Mouse (Mus musculus) bone marrow, adult 2 months (tissue): Measurements from ENCODE around the gene Zfp119b. TPM values are rescaled to one million over a fixed set of nuclear protein-coding genes. Genes with fewer than 3 reads are reported as not detected.
A peak's percentile ranks its signal among the peaks of the same experiment; 100 is the strongest.

Experiments used
- H3K27ac ChIP-seq: fragments of 200-500 bp; 2 replicates; pipeline ENCODE4 v1.5.1; 2012; ENCODE audit warnings: low read depth, mild to moderate bottlenecking, control low read depth, inconsistent platforms, low read length; ENCODE audit not compliant: control insufficient read depth, poor library complexity, insufficient read depth
- H3K4me1 ChIP-seq: fragments of 200-500 bp; 2 replicates; pipeline ENCODE4 v1.6.1; 2011; ENCODE audit warnings: low read length; ENCODE audit not compliant: control insufficient read depth, insufficient read depth
- H3K4me3 ChIP-seq: fragments of 200-500 bp; replicated peaks from 2 replicates; pipeline ENCODE3; 2011; ENCODE audit warnings: mild to moderate bottlenecking, low read depth, low read length, control low read depth; ENCODE audit not compliant: control insufficient read depth
- CTCF ChIP-seq: fragments of 200-500 bp; IDR thresholded peaks from 2 replicates; pipeline ENCODE4 v1.5.1; 2011; ENCODE audit warnings: low read length, control low read depth; ENCODE audit not compliant: control insufficient read depth, insufficient read depth
- POLR2A ChIP-seq: fragments of 200-500 bp; IDR thresholded peaks from 2 replicates; pipeline ENCODE4 v1.6.1; 2011; ENCODE audit warnings: low read depth, mild to moderate bottlenecking, control low read depth, low read length, borderline replicate concordance; ENCODE audit not compliant: control insufficient read depth
- WGBS: fragments of 180-500 bp; shearing (Covaris S2); methylation state at CpG from one replicate; pipeline ENCODE4 v1.1.7; 2018; 5-methylcytosine and 5-hydroxymethylcytosine counted together
- polyA plus RNA-seq: library from polyadenylated mRNA; stranded (reverse); fragments of >200 nt; gene quantifications from 2 replicates; pipeline ENCODE4 v1.2.4, GENCODE M21; 2011; ENCODE audit warnings: low replicate concordance; ENCODE audit not compliant: missing spikeins, insufficient read depth, insufficient read length

Zfp119b gene
- polyA plus RNA-seq, 1 experiment: not detected

DNA sequence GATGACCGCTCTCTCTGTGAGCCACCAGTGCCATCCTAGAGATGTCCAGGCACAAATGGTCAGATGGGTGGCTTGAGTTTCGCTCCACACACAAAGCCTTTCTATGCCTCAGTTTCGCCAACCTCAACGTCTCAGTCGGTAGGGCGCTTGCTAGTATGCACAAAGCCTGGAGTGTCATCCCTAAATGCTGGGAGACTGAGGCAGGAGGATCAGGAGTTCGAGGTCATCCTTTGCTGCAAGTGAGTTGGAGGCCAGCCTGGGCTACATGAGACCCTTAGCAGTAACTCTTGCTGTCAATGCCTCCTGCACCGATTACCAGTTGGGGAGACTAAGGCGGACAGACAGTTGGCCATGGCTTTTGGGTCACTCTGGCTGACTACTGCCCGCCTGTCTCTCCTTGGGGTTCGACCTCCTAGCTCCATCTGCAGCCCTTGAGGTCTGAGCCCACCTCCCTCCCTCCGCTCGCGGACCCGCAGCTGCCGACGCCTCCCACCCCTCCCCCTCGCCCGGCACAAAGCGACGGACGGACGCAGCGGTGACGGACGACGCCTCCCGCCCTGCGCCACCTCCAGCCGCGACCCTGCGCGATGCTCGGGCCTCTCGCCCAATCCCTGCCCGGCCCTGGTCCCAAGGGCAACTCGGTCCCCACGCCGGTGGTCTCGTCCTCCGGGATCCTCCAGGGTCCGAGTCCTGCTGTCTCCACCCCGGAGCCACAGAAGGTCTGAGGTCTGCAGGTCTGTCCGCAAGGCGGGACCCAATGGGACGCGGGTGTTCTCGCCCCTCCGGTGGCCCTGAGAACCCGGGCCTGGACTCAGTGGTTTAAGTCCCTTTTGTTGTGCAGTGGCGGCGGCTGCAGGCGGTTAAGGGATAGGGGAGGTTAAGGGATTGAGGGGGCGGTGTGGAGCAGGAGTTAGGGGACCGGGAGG lies 20.9 kb upstream of the Zfp119b start, which contains the start of gene Shd:
Shd (plus strand) TSS at position 502 of the 926 bp plus-strand sequence.
- Histone ChIP-seq H3K4me3 (no peak within 1 kb of the TSS), H3K4me1 (no peaks in the 10 kb centered on the region), H3K27ac (no peak within 1 kb of the TSS)
- TF ChIP-seq POLR2A (no peak), CTCF (no peak)
- 12% methylated on average over 55 of the region's 55 CpGs for WGBS

DNA sequence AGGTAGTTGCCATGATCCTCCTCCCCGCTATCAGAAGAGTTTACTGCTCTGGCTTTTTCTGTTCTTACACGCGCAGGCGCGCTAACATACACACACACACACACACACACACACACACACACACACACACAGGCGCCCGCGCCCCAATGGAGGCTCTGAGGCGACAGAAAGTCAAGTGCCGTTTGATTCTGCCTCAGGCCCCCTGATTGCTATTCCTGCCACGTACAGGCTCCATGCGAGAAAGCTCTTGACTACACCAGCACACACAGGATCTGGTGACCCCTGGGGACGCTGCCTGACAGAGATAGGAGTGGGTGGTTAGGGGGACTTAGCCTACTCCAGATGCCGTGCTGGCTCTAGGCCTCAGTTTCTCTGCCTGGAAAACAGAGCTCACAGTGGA lies 20.3 kb upstream of the Zfp119b start:
- no peaks in the 10 kb centered on the region for H3K4me1 ChIP-seq
- TF ChIP-seq CTCF (no peak), POLR2A (no peak)
- 44% methylated on average over 14 of the region's 14 CpGs for WGBS
- H3K4me3 ChIP-seq: no peak overlapping the region
- no peak overlapping the region for H3K27ac ChIP-seq

DNA sequence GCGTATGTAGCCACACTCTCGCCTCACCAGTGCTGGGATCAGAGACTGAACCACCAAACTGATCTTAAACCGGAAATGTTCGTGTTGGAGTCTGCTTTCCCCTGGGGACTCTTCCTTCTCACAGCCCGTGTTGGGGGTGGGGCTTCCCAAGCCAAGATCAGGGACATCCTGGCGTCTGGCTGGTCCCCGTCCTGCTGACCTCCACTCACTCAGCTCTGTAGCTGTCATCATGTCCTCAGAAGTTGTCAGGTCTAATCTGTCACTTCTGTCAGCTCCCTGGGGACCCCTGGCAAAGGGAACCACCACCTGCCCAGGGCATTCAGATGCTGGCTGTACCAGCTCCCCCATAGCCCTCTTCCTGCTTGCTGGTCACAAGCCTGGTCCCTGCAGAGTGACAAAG lies 18.9 kb upstream of the Zfp119b start:
- WGBS: 75% methylated on average over 7 of the region's 7 CpGs
- TF ChIP-seq CTCF (no peak), POLR2A (no peak)
- Histone ChIP-seq H3K4me3 (no peak overlapping the region), H3K27ac (no peak overlapping the region), H3K4me1 (no peaks in the 10 kb centered on the region)

DNA sequence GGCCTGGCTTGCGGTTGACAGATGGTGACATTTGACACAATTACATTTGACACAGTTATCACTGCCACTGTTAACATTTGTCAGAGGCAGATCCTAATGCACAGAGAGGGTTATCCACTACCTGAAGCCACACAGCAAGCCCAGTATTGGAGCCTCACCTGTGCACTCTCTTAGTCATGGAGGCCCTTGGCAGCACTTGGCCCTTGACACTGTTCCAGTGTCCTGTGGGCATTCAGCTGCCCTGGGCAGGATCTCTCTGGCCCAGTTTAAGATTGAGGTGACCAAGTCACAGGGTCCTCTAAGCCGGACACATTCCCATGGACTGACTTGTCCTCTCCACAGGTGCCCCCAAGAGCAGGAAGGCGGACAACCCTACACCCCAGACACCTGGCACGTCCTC lies 17.9 kb upstream of the Zfp119b start:
- no peak for TF ChIP-seq CTCF
- no peak for TF ChIP-seq POLR2A
- Histone ChIP-seq H3K4me3 (no peak overlapping the region), H3K27ac (no peak overlapping the region), H3K4me1 (no peaks in the 10 kb centered on the region; the same call in none of the 2 replicates)
- WGBS: 93% methylated on average over 4 of the region's 4 CpGs

DNA sequence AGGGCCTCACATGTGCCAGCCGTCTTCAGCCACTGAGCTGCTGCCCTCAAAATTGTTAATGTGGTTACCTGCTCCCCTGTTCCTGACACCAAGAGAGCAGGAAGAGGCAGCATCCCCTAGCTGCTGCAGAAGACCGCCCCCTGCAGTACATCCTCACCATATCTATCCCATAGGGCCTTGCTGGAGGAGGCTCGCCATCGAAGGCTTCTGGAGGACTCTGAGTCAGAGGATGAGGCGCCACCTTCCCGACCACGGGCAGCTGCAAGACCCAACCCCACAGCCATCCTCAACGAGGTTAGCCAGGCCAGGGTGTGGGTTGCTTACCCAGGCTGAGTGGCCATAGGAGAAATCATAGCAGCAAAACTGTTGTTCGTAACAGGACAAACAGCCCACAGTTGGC lies 15.7 kb upstream of the Zfp119b start:
- TF ChIP-seq CTCF (no peak), POLR2A (no peak)
- 78% methylated on average over 9 of the region's 9 CpGs for WGBS
- H3K27ac ChIP-seq: no peak overlapping the region
- no peaks in the 10 kb centered on the region; the same call in none of the 2 replicates for H3K4me1 ChIP-seq
- H3K4me3 ChIP-seq: no peak overlapping the region

DNA sequence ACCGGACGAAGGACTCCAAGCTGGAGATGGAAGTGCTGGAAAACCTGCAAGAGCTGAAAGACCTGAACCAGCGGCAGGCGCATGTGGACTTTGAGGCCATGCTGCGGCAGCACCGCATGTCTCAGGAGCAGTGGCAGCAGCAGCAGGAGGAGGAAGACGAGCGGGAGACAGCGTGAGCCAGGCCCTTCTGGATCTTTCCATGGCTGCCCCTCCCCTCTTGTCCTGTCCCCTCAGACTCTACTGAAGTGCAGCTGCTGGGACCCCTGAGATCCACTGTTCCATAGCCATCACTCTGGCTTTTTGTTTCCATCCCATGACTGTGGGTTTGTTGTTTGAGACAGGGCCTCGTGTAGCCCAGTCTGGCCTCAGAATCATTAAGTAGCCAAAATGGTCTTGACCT lies 15.2 kb upstream of the Zfp119b start:
- WGBS: 94% methylated on average over 10 of the region's 10 CpGs
- H3K27ac ChIP-seq: no peak overlapping the region
- H3K4me3 ChIP-seq: no peak overlapping the region
- 0 out of 2 replicates have a peak, but pooled peaks have one; percentile 7 for TF ChIP-seq POLR2A
- no peak for TF ChIP-seq CTCF
- peaks cover 1% of the 10 kb centered on the region for H3K4me1 ChIP-seq

DNA sequence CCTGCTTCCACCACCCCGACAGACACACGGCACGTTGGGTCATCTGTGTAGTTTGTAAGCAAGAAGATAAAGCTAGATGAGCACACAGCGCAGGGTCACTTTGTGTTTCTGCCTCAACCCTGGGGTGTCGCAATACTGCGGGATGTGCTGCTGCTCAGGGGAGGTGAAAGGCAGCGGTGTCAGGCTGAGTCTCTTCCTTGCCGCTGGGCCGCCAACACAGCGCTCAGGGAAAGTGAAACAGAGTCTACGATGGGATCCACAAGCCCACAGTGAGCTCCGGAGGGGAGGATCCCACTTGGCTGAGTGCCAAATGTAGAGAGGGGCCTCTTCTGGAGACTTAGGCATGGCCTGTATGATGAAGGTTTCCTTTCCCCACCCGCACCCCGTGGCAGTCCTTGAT lies 13.9 kb upstream of the Zfp119b start:
- Histone ChIP-seq H3K4me1 (peaks cover 1% of the 10 kb centered on the region), H3K27ac (peak overlapping the region; percentile 29), H3K4me3 (peak overlapping the region; percentile 7)
- WGBS: 55% methylated on average over 14 of the region's 14 CpGs
- TF ChIP-seq CTCF: 0 out of 2 replicates have a peak, but pooled peaks have one; percentile 8
- 0 out of 2 replicates have a peak, but pooled peaks have one; percentile 23 for TF ChIP-seq POLR2A

DNA sequence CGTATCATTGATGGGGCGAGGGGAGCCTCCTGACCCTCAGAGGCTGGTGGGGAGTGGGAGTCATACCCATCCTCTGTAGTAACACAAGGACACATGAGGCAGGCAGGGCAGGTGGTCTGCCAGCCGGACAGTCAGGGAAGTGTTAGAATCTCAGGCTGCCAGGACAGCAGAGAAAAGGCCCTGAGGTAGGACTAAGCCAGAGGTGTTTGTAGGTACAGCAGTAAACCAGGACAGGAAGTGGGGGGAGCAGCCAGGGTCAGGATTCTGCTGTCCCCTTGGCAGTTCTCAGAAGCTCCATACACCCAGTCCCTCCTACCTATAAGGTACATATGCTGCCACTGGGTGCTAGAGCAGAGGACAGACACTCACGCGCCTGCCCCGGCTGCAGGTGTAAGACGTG lies 12.3 kb upstream of the Zfp119b start:
- no peak overlapping the region for H3K4me3 ChIP-seq
- H3K27ac ChIP-seq: no peak overlapping the region
- TF ChIP-seq CTCF: no peak
- H3K4me1 ChIP-seq: peaks cover 1% of the 10 kb centered on the region
- WGBS: 86% methylated on average over 7 of the region's 7 CpGs

DNA sequence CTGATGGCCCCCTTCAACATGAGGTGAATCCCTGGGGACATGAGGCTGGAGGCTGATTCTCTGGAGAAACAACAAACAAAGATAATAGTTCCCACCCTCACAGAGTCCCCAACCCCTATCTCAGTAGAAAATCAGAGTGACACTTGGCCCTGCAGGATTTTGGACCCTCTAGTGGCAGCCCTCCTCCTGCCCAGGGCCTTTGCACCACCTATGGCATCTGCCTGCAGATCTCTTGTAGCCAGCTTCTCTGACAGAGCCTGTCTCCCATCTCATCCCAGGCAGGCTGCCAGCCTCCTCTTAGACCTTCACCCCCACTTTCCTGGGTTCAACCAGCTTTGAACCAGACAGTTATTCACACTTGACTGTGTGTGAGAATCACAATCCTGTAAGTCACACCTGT lies 11.5 kb upstream of the Zfp119b start:
- Histone ChIP-seq H3K4me3 (no peak overlapping the region), H3K4me1 (peaks cover 1% of the 10 kb centered on the region), H3K27ac (no peak overlapping the region)
- TF ChIP-seq POLR2A (no peak), CTCF (no peak)
